Mouse (Mus musculus) liver, adult 2 months (tissue): ENCODE measurements around the gene Pfas. TPM values are rescaled to one million over a fixed set of nuclear protein-coding genes. Genes with fewer than 3 reads are reported as not detected.

Source experiments
- DNase-seq: peaks from one replicate; pipeline ENCODE4 v3.0.0-alpha.2; 2011; ENCODE audit warnings: low read depth, low spot score; ENCODE audit errors: extremely low read depth
- H3K27ac ChIP-seq: fragments of 200-500 bp; replicated peaks from 2 replicates; pipeline ENCODE4 v1.5.1; 2012; ENCODE audit warnings: low read depth, mild to moderate bottlenecking, control low read depth, inconsistent platforms, low read length; ENCODE audit not compliant: insufficient read depth
- H3K27me3 ChIP-seq: fragments of 200-500 bp; 2 replicates; pipeline ENCODE4 v1.6.1; 2012; ENCODE audit warnings: mild to moderate bottlenecking, moderate library complexity, low read length, inconsistent platforms; ENCODE audit not compliant: control insufficient read depth, insufficient read depth
- H3K36me3 ChIP-seq: fragments of 200-500 bp; 2 replicates; pipeline ENCODE4 v1.6.1; 2012; ENCODE audit warnings: low read length, inconsistent platforms; ENCODE audit not compliant: control insufficient read depth, insufficient read depth
- H3K4me1 ChIP-seq: fragments of 200-500 bp; 2 replicates; pipeline ENCODE4 v1.6.1; 2011; ENCODE audit warnings: low read length; ENCODE audit not compliant: control insufficient read depth, insufficient read depth
- H3K4me3 ChIP-seq: fragments of 200-500 bp; 2 replicates; pipeline ENCODE4 v1.5.1; 2011; ENCODE audit warnings: low read depth, mild to moderate bottlenecking, control low read depth, low read length, moderate library complexity; ENCODE audit not compliant: insufficient read depth
- H3K79me2 ChIP-seq: fragments of 200-500 bp; 2 replicates; pipeline ENCODE4 v1.6.1; 2012; ENCODE audit warnings: inconsistent platforms, mild to moderate bottlenecking, low read length, moderate library complexity; ENCODE audit not compliant: control insufficient read depth, insufficient read depth
- H3K9ac ChIP-seq: fragments of 200-500 bp; 2 replicates; pipeline ENCODE4 v1.6.1; 2012; ENCODE audit warnings: low read depth, mild to moderate bottlenecking, control low read depth, inconsistent platforms, low read length
- CTCF ChIP-seq: fragments of 200-500 bp; IDR thresholded peaks from 2 replicates; pipeline ENCODE4 v1.5.1; 2011; ENCODE audit warnings: low read depth, low read length, control low read depth
- POLR2A ChIP-seq: fragments of 200-500 bp; IDR thresholded peaks from 2 replicates; pipeline ENCODE4 v1.6.1; 2011; ENCODE audit warnings: low read length, control low read depth; ENCODE audit not compliant: insufficient read depth; ENCODE audit errors: extremely low read depth
- WGBS: fragments of 180-500 bp; shearing (Covaris S2); methylation state at CpG from one replicate; pipeline ENCODE4 v1.1.7; 2018; 5-methylcytosine and 5-hydroxymethylcytosine counted together
- polyA plus RNA-seq: library from polyadenylated mRNA; depleted of rRNA; stranded (reverse); fragments of >200 nt; gene quantifications from 2 replicates; pipeline ENCODE4 v1.2.3, GENCODE M21; 2012
- total RNA-seq: library from RNA; depleted of rRNA; stranded (reverse); fragments of >200 nt; gene quantifications from 2 replicates; pipeline ENCODE4 v1.2.3, GENCODE M21; 2014

The Pfas gene
- total and polyA plus RNA-seq, 2 experiments = 5.0 to 7.0 TPM

GRCm38 (mm10) chr11:68957971-68958370 is 50.3 kb downstream of the Pfas start:
- WGBS = 93% methylated on average over 1 of the region's 1 CpGs
- no peak overlapping the region for H3K9ac ChIP-seq
- no peaks in the 10 kb centered on the region for H3K36me3 ChIP-seq
- no peaks in the 10 kb centered on the region for H3K4me1 ChIP-seq
- no peaks in the 10 kb centered on the region for H3K79me2 ChIP-seq
- H3K27ac ChIP-seq = no peak overlapping the region
- TF ChIP-seq CTCF (no peak), POLR2A (no peak)
- H3K27me3 ChIP-seq = no peaks in the 10 kb centered on the region; the same call in 1 of the 2 replicates
- no peak overlapping the region for H3K4me3 ChIP-seq
- no peak for DNase-seq

GRCm38 (mm10) chr11:68957308-68957707 is 51.0 kb downstream of the Pfas start, which contains the start of gene Arhgef15:
Gene Arhgef15, minus strand, starts transcription at chr11:68957480.
- no peaks in the 10 kb centered on the region; the same call in 1 of the 2 replicates for H3K27me3 ChIP-seq
- peak within 1 kb of the TSS; percentile 48 for H3K9ac ChIP-seq
- H3K36me3 ChIP-seq = no peaks in the 10 kb centered on the region
- no peaks in the 10 kb centered on the region for H3K4me1 ChIP-seq
- H3K4me3 ChIP-seq = peak within 1 kb of the TSS; percentile 69
- DNase-seq = no peak
- H3K79me2 ChIP-seq = no peaks in the 10 kb centered on the region
- H3K27ac ChIP-seq = peak within 1 kb of the TSS; percentile 68
- WGBS = 55% methylated on average over 8 of the region's 8 CpGs
- TF ChIP-seq POLR2A = no peak
- TF ChIP-seq CTCF = no peak

- no peak for DNase-seq
Observed at GRCm38 (mm10) chr11:68956697-68957096, 51.6 kb downstream of the Pfas start.

GRCm38 (mm10) chr11:68956107-68956506 is 52.2 kb downstream of the Pfas start:
- Histone ChIP-seq H3K4me3 (peak overlapping the region; percentile 69; the same call in 1 of the 2 replicates), H3K27ac (peak overlapping the region; percentile 68), H3K4me1 (no peaks in the 10 kb centered on the region), H3K79me2 (no peaks in the 10 kb centered on the region), H3K27me3 (peaks cover 2% of the 10 kb centered on the region; the same call in 1 of the 2 replicates), H3K36me3 (no peaks in the 10 kb centered on the region), H3K9ac (peak overlapping the region; percentile 48)
- TF ChIP-seq POLR2A = no peak
- no peak for DNase-seq
- 55% methylated on average over 3 of the region's 3 CpGs for WGBS

More at GRCm38 (mm10) chr11:68956697-68957096, 51.6 kb downstream of the Pfas start:
- TF ChIP-seq POLR2A = no peak
- no peak for TF ChIP-seq CTCF
- Histone ChIP-seq H3K79me2 (no peaks in the 10 kb centered on the region), H3K27me3 (no peaks in the 10 kb centered on the region; the same call in 1 of the 2 replicates), H3K9ac (peak overlapping the region; percentile 45), H3K36me3 (no peaks in the 10 kb centered on the region), H3K27ac (peak overlapping the region; percentile 68), H3K4me1 (no peaks in the 10 kb centered on the region), H3K4me3 (peak overlapping the region; percentile 69)
- WGBS = 44% methylated on average over 13 of the region's 13 CpGs

GRCm38 (mm10) chr11:68955473-68955872 is 52.8 kb downstream of the Pfas start:
- WGBS = 65% methylated on average over 5 of the region's 5 CpGs
- H3K4me3 ChIP-seq = no peak overlapping the region; the same call in 1 of the 2 replicates
- no peaks in the 10 kb centered on the region for H3K4me1 ChIP-seq
- peak overlapping the region; percentile 3; the same call in 1 of the 2 replicates for H3K9ac ChIP-seq
- no peaks in the 10 kb centered on the region for H3K79me2 ChIP-seq
- TF ChIP-seq CTCF (no peak), POLR2A (no peak)
- no peak for DNase-seq
- no peaks in the 10 kb centered on the region for H3K36me3 ChIP-seq
- no peak overlapping the region for H3K27ac ChIP-seq
- H3K27me3 ChIP-seq = peaks cover 3% of the 10 kb centered on the region; the same call in 1 of the 2 replicates

- H3K36me3 ChIP-seq = no peaks in the 10 kb centered on the region
- H3K27me3 ChIP-seq = peaks cover 3% of the 10 kb centered on the region; the same call in 1 of the 2 replicates
- DNase-seq = no peak
- no peaks in the 10 kb centered on the region for H3K4me1 ChIP-seq
- no peak overlapping the region for H3K9ac ChIP-seq
- WGBS = 2% methylated on average over 17 of the region's 17 CpGs
- no peaks in the 10 kb centered on the region for H3K79me2 ChIP-seq
- peak overlapping the region; percentile 39; the same call in 1 of the 2 replicates for H3K4me3 ChIP-seq
- H3K27ac ChIP-seq = no peak overlapping the region
- TF ChIP-seq POLR2A (no peak), CTCF (no peak)
Observed at GRCm38 (mm10) chr11:68954408-68954807, 53.9 kb downstream of the Pfas start.
